Mouse (Mus musculus) lung, postnatal 0 days (tissue): ENCODE data around the gene Draxin.
"Not testable (repeated sequence)": the region's sequence is repeated elsewhere in the genome, so short reads cannot be mapped to it uniquely, and the experiment has no call there.

Experiments used
- CTCF ChIP-seq: IDR thresholded peaks from 2 replicates; pipeline ENCODE4 v1.5.1; 2016; ENCODE audit warnings: antibody characterized with exemption, mild to moderate bottlenecking
- EP300 ChIP-seq: IDR thresholded peaks from 2 replicates; pipeline ENCODE4 v1.6.1; 2016; ENCODE audit warnings: antibody characterized with exemption, mild to moderate bottlenecking, control low read depth

- not testable (repeated sequence) for TF ChIP-seq EP300
- TF ChIP-seq CTCF = peak; percentile 18; the same call in 1 of the 2 replicates
Measured at GRCm38 (mm10) chr4:148119578-148119977, 10.9 kb downstream of the Draxin start.
